Mouse (Mus musculus) forebrain, embryonic 11.5 days (tissue): ENCODE measurements around the gene Slc15a1. TPM values are rescaled to one million over a fixed set of nuclear protein-coding genes. Genes with fewer than 3 reads are reported as not detected.

Experiments used
- ATAC-seq: fragments of 200-750 bp; cut with Nextera tagmentation; replicated peaks from 2 replicates; pipeline ENCODE4 v1.8.0; 2017; ENCODE audit warnings: moderate TSS enrichment; ENCODE audit not compliant: low FRiP score
- DNase-seq: peaks from one replicate; pipeline ENCODE4 v3.0.0-alpha.2; 2017; ENCODE audit warnings: low spot score
- H3K27ac ChIP-seq: fragments of 300-500 bp; sonication (generic); 2 replicates; pipeline ENCODE4 v1.5.1; 2014; ENCODE audit warnings: low read depth, low read length
- H3K27me3 ChIP-seq: fragments of 300-500 bp; sonication (generic); 2 replicates; pipeline ENCODE4 v1.6.1; 2014; ENCODE audit warnings: mild to moderate bottlenecking, low read length, mixed read lengths; ENCODE audit not compliant: control insufficient read depth, insufficient read depth
- H3K36me3 ChIP-seq: fragments of 300-500 bp; sonication (generic); 2 replicates; pipeline ENCODE4 v1.6.1; 2014; ENCODE audit warnings: mild to moderate bottlenecking, low read length, moderate library complexity, mixed read lengths; ENCODE audit not compliant: control insufficient read depth, insufficient read depth
- H3K4me1 ChIP-seq: fragments of 300-500 bp; sonication (generic); replicated peaks from 2 replicates; pipeline ENCODE4 v1.6.1; 2014; ENCODE audit warnings: low read length, mixed read lengths; ENCODE audit not compliant: control insufficient read depth, insufficient read depth
- H3K4me2 ChIP-seq: fragments of 300-500 bp; sonication (generic); 2 replicates; pipeline ENCODE4 v1.6.1; 2014; ENCODE audit warnings: low read depth, mild to moderate bottlenecking, low read length, moderate library complexity, mixed read lengths; ENCODE audit not compliant: severe bottlenecking
- H3K4me3 ChIP-seq: fragments of 300-500 bp; sonication (generic); 2 replicates; pipeline ENCODE4 v1.5.1; 2014; ENCODE audit warnings: low read depth, low read length
- H3K9ac ChIP-seq: fragments of 300-500 bp; sonication (generic); 2 replicates; pipeline ENCODE4 v1.6.1; 2014; ENCODE audit warnings: low read length
- H3K9me3 ChIP-seq: fragments of 300-500 bp; sonication (generic); 2 replicates; pipeline ENCODE4 v1.6.1; 2016; ENCODE audit warnings: low read length, mixed read lengths; ENCODE audit not compliant: control insufficient read depth
- WGBS: fragments of 180-500 bp; shearing (Covaris S2); extraction: QIAGEN DNeasy Blood & Tissue Kit; methylation state at CpG from one replicate; pipeline ENCODE4 v1.1.7; 2014; 5-methylcytosine and 5-hydroxymethylcytosine counted together
- polyA plus RNA-seq: library from polyadenylated mRNA; unstranded; fragments of >200 nt; fragmentation: Nextera tagmentation; extraction: Ambion mirVana; gene quantifications from 2 replicates; pipeline ENCODE4 v1.2.1, GENCODE M21; 2014

Slc15a1 gene
- polyA plus RNA-seq, 1 experiment from 2014 or later = not detected

GRCm38 (mm10) chr14:121534501-121534900 is 29.4 kb upstream of the Slc15a1 start:
- no peak overlapping the region for H3K4me3 ChIP-seq
- WGBS = 89% methylated on average over 3 of the region's 3 CpGs
- no peak overlapping the region for H3K4me2 ChIP-seq
- no peaks in the 10 kb centered on the region; the same call in 1 of the 2 replicates for H3K36me3 ChIP-seq
- H3K4me1 ChIP-seq = no peaks in the 10 kb centered on the region
- H3K9me3 ChIP-seq = no peaks in the 10 kb centered on the region
- peak; percentile 10 for DNase-seq
- H3K9ac ChIP-seq = no peak overlapping the region
- H3K27ac ChIP-seq = no peak overlapping the region
- no peak for ATAC-seq
- H3K27me3 ChIP-seq = no peaks in the 10 kb centered on the region

- Histone ChIP-seq H3K36me3 (no peaks in the 10 kb centered on the region; the same call in 1 of the 2 replicates), H3K9ac (no peak overlapping the region), H3K27me3 (no peaks in the 10 kb centered on the region), H3K9me3 (no peaks in the 10 kb centered on the region), H3K4me3 (no peak overlapping the region), H3K27ac (no peak overlapping the region), H3K4me2 (no peak overlapping the region), H3K4me1 (no peaks in the 10 kb centered on the region)
- WGBS = 86% methylated on average over 9 of the region's 9 CpGs
- no peak for DNase-seq
- ATAC-seq = no peak
Measured at GRCm38 (mm10) chr14:121530853-121531252, 25.8 kb upstream of the Slc15a1 start.

DNA sequence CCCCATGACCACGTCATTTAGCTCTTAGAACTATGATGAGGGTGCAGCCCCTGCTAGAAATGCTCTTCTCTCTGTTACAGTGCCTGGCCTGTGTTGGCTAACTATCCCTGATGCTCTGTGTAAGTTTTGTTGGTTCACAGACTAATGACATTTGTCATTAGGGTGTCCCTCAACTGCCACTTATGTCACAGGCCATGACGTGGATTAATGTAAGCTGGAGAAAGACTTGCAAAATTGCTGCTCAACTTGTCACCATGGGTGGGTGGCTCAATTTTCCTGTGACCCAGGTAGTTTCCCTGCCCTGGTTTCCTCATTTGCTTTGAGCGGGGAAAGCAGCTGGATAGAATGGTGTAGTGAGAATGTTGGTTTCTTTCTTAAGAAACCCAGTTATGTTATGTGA is 22.8 kb upstream of the Slc15a1 start:
- no peak for ATAC-seq
- Histone ChIP-seq H3K36me3 (no peaks in the 10 kb centered on the region), H3K4me2 (no peak overlapping the region), H3K27ac (no peak overlapping the region), H3K9me3 (no peaks in the 10 kb centered on the region), H3K4me1 (no peaks in the 10 kb centered on the region), H3K4me3 (no peak overlapping the region), H3K9ac (no peak overlapping the region), H3K27me3 (no peaks in the 10 kb centered on the region)
- DNase-seq = peak; percentile 3
- 88% methylated on average over 3 of the region's 3 CpGs for WGBS

DNA sequence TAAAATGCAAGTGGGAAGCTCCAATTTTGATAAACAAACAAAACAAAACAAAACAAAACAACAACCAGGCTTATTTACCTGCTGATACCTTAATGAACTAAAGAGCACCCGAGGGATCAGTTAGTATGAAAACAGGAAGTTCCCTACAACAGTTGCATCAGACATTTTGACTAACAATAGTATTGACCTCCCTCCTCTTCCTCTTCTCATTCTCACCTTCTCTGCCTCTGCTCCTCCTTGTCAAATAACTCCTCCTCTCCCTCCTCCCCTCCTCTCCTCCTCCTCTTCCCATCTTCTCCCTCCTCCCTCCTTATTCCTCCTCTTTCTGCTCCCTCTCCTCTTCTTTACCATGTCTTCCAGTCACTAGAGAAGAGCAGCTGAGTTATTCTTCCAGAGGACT is 22.1 kb upstream of the Slc15a1 start:
- Histone ChIP-seq H3K4me1 (no peaks in the 10 kb centered on the region), H3K27me3 (no peaks in the 10 kb centered on the region), H3K9me3 (no peaks in the 10 kb centered on the region), H3K36me3 (no peaks in the 10 kb centered on the region), H3K27ac (no peak overlapping the region), H3K4me2 (no peak overlapping the region), H3K9ac (no peak overlapping the region), H3K4me3 (no peak overlapping the region)
- ATAC-seq (no peak), DNase-seq (no peak)
- WGBS = 82% methylated on average over 1 of the region's 1 CpGs

GRCm38 (mm10) chr14:121521709-121522108 is 16.7 kb upstream of the Slc15a1 start:
- DNase-seq (peak; percentile 35), ATAC-seq (no peak)
- H3K36me3 ChIP-seq = no peaks in the 10 kb centered on the region
- WGBS = 87% methylated on average over 4 of the region's 4 CpGs
- H3K27ac ChIP-seq = no peak overlapping the region
- no peak overlapping the region for H3K4me2 ChIP-seq
- H3K9ac ChIP-seq = no peak overlapping the region
- H3K9me3 ChIP-seq = no peaks in the 10 kb centered on the region
- no peaks in the 10 kb centered on the region for H3K4me1 ChIP-seq
- H3K27me3 ChIP-seq = no peaks in the 10 kb centered on the region
- no peak overlapping the region for H3K4me3 ChIP-seq

DNA sequence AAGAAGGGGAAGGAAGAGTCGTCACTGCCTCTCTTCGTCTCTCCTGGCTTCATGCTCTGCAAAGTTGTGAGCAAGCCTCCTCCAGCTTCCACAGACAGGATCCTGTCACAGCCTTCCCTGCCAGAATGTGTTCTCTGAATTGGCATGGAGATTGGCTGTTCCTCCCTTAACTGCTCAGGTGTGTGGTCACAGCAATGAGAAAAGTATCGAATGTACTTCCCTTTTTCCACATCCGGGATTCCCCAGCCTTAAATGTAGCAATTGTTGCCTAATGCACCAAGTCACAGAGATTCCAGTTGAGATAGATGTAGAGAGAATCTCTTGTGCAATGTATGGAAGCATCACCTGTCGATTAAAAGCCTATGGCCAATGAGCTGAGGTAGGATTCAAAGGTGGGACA is 11.8 kb upstream of the Slc15a1 start:
- DNase-seq (peak; percentile 26), ATAC-seq (no peak)
- H3K4me1 ChIP-seq = no peaks in the 10 kb centered on the region
- 86% methylated on average over 5 of the region's 5 CpGs for WGBS
- H3K9me3 ChIP-seq = no peaks in the 10 kb centered on the region
- no peak overlapping the region for H3K9ac ChIP-seq
- no peak overlapping the region for H3K4me2 ChIP-seq
- H3K4me3 ChIP-seq = no peak overlapping the region
- H3K27me3 ChIP-seq = no peaks in the 10 kb centered on the region
- H3K36me3 ChIP-seq = no peaks in the 10 kb centered on the region
- H3K27ac ChIP-seq = no peak overlapping the region

DNA sequence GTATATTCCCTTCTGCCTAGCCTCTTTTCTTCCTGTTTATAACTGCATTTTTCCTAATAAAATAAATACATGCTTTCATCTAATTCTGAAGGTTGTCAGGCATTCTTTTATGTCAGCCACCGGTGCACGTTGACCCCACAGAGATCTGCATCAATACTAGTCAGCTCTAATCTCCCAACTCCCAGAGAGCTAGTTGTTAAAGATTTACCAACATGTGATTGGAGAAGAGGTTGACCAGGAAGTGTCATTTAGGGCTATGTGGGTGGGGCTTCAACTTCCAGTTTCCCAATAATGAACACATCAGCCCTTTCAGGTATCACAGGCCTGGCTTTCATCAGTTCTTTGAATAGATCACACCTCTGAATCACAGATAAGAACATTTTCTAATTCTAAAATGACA is 3.9 kb upstream of the Slc15a1 start:
- WGBS = 70% methylated on average over 2 of the region's 2 CpGs
- no peaks in the 10 kb centered on the region for H3K9me3 ChIP-seq
- H3K27ac ChIP-seq = no peak overlapping the region
- ATAC-seq (no peak), DNase-seq (no peak)
- H3K4me3 ChIP-seq = no peak overlapping the region
- H3K9ac ChIP-seq = no peak overlapping the region
- H3K36me3 ChIP-seq = no peaks in the 10 kb centered on the region
- H3K4me2 ChIP-seq = no peak overlapping the region
- H3K27me3 ChIP-seq = peaks cover 20% of the 10 kb centered on the region; the same call in 1 of the 2 replicates
- peaks cover 5% of the 10 kb centered on the region; the same call in 1 of the 2 replicates for H3K4me1 ChIP-seq

DNA sequence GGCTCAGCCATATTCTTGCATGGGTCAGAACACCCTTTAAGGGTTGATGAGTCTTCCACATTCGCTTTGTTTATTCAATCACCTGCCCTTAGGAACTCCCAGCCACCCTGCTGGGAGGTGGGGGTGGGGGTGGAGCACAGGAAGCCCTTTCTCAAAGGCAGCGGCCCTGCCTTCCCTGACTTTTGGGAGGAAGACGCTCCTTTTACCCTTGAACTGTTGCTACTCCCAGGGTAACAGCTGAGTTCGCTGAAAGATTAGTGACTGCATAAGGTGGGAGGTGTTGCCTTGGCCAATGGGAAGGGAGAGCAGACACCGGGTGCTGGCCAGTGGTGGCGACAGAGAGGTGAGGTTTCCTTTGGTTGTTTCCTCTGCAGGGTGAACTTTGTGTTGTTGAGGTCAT is 1.3 kb upstream of the Slc15a1 start:
- H3K4me3 ChIP-seq = no peak overlapping the region
- DNase-seq (no peak), ATAC-seq (no peak)
- peaks cover 22% of the 10 kb centered on the region; the same call in 1 of the 2 replicates for H3K27me3 ChIP-seq
- no peak overlapping the region for H3K27ac ChIP-seq
- no peak overlapping the region for H3K9ac ChIP-seq
- peaks cover 5% of the 10 kb centered on the region; the same call in 1 of the 2 replicates for H3K4me1 ChIP-seq
- no peak overlapping the region for H3K4me2 ChIP-seq
- WGBS = 11% methylated on average over 6 of the region's 6 CpGs
- no peaks in the 10 kb centered on the region for H3K36me3 ChIP-seq
- no peaks in the 10 kb centered on the region for H3K9me3 ChIP-seq

GRCm38 (mm10) chr14:121505485-121505860 is 421 bp upstream of the Slc15a1 start:
- no peaks in the 10 kb centered on the region for H3K9me3 ChIP-seq
- no peak overlapping the region for H3K27ac ChIP-seq
- no peak overlapping the region for H3K4me3 ChIP-seq
- peaks cover 22% of the 10 kb centered on the region; the same call in 1 of the 2 replicates for H3K27me3 ChIP-seq
- peak overlapping the region; percentile 40; the same call in 1 of the 2 replicates for H3K4me2 ChIP-seq
- H3K9ac ChIP-seq = no peak overlapping the region
- no peak for ATAC-seq
- no peak for DNase-seq
- 21% methylated on average over 9 of the region's 9 CpGs for WGBS
- peaks cover 5% of the 10 kb centered on the region; the same call in 1 of the 2 replicates for H3K4me1 ChIP-seq
- H3K36me3 ChIP-seq = no peaks in the 10 kb centered on the region
